Mouse (Mus musculus) retina, postnatal 7 days (tissue): ENCODE data around the gene Nfx1.

Source experiments
- DNase-seq: peaks from one replicate; pipeline ENCODE4 v3.0.0-alpha.2; 2012; ENCODE audit warnings: low read depth, low spot score

Nfx1 gene

DNA sequence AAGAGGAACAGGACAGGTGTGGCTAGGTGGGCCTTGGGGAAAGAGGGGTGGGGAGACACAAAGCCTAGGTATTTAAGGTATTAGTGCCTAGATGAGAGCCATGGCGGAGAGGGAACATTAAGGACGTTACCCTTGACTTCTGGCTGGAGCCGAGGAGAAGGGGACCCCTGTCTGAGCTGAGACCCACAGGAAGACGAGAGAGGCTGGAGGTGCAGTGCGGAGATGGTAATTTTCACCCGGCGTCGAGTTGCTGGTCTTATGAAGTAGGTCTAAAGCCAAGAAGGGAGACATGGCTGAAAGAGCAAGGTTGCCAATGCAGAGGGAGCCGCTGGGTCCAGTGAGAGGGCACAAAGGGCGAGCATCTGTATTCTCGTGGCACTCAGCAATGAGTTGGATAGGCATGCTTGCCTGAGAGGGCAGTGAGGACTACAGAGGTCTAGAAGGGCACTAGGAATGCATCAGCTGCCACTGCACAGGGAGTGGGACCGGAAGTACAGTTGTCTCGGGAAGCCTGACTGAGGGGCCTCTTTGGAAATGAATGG is 75.6 kb downstream of the Nfx1 start:
- no peak for DNase-seq

- DNase-seq = no peak
These were observed 77.0 kb downstream of the Nfx1 start, which contains the start of gene Aqp7 for GRCm38 (mm10) chr4:41047524-41048271. Gene Aqp7 (minus strand): TSS chr4:41048139.

DNA sequence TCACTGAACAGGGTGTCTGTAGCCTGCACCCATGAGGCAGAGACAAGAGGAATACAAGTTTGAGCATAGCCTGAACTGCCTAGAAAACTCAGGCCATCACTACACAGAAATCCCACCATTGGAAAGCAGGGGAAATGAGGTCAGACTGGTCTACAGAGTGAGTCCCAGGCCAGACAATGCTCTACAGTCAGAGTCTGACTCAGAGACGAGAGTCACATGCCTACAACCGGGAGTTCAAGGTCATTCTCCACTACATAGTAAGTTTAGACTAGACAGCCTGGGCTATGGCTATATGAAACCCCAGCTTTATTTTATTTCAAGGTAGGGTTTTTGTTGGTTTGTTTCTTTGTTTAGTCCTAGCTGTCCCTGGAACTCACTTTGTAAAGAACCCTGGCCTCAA is 78.2 kb downstream of the Nfx1 start:
- DNase-seq = no peak

GRCm38 (mm10) chr4:41050726-41051675 is 80.3 kb downstream of the Nfx1 start:
- peak; percentile 79 for DNase-seq

- no peak for DNase-seq
These were observed 81.1 kb downstream of the Nfx1 start for GRCm38 (mm10) chr4:41051781-41052180.

DNA sequence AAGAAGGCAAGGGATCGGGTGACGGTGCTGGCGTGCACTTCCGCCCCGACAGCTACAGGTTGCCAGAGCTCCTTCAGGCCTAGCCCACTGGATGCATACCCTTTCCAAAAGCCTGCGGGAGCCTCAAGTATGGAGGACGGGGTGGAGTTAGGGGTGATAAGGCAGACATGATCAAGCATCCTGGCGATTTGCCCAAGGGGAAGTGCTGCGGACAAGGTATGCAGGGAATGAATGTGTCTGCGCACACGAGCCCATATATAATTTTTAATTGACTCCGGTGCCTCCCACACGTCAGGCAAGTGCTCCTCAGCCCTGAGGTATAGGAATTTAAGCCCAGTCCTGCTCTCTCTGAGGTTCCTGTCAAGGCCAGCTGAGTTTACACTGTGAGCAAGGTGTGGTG is 84.4 kb downstream of the Nfx1 start:
- no peak for DNase-seq

DNA sequence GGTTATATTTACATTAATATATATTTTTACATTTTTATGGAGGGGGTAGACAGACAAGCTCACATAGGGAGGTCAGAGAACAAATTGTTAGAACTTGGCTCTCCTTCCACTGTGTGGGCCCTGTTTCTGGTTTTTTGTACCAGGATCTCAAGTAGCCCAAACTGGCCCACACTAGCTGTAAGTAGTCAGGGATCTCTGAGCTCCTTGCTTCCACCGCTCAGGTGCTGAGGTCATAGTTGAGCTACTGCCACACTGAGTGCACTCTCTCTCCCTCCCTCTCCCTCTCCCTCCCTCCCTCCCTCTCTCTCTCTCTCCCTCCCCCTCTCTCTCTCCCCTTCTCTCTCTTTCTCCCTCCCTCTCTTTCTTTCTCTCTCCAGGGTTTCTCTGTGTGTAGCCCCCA is 85.5 kb downstream of the Nfx1 start:
- no peak for DNase-seq

DNA sequence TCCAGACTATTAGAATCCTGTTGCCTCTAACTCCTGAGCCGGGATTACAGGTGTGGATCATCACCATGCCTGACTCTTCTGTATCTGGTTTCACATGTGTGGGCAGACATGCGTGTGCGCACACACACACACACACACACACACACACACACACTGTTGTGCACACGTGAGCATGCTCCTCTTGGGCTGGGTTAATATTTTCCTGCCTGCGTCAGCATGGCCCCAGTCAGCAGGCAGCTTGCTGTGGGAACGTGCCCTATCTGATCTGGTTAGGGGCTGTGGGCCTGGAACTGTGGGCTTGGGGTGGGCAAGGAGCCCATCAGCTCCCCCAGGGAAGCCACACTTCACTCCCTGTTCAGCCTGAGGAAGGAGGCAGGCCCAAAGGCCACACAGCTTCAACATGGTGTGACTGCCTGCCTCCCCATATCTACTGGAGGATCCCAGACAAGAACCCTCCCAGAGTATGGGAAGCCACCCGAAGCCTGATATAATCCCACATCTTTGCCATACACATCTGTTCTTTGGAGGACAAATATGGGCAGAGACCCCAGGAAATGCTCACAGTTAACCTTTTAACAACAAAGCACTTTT is 86.1 kb downstream of the Nfx1 start:
- DNase-seq = no peak

- no peak for DNase-seq
These were observed 86.7 kb downstream of the Nfx1 start for GRCm38 (mm10) chr4:41057361-41057760.

- no peak for DNase-seq
These were observed 92.6 kb downstream of the Nfx1 start for GRCm38 (mm10) chr4:41063351-41063750.

DNA sequence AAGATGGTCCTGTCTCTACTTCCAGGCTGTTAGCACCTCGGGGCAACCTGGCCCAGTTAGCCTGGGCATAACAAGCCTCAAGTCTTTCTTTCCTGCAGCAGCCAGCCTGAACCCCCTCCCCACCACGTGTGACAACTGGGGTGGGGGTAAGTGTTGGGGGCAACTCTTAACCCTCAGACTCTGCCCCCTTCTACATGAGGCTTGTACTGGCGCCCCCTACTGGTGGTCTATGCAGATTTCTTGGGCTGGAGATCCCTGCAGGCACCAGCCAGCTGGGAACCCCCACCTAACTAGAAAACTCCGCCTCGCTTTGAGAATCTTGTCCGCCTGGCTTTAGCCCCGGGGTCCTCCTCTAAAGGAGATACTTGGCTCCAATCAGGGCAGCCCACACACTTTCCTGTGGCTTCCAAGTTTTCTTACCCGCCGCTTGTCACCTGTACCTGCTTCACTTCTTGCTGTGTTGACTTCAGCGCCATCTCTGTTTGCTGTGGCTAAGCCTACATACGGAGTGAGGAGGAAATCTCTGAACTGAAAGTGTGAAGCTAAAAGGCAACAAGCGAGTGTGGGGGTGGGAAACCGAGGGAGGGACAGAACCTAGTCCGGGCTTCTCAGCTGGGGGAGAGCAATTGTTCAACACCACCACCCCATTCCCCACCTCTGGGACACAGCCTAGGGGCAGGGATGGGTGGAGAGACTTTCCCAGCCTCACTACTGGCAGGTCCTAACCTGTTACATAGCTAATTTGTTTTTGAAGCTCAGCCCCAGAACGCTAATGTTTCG is 93.4 kb downstream of the Nfx1 start:
- peak; percentile 13 for DNase-seq

GRCm38 (mm10) chr4:41065196-41065595 is 94.5 kb downstream of the Nfx1 start:
- DNase-seq = no peak

DNA sequence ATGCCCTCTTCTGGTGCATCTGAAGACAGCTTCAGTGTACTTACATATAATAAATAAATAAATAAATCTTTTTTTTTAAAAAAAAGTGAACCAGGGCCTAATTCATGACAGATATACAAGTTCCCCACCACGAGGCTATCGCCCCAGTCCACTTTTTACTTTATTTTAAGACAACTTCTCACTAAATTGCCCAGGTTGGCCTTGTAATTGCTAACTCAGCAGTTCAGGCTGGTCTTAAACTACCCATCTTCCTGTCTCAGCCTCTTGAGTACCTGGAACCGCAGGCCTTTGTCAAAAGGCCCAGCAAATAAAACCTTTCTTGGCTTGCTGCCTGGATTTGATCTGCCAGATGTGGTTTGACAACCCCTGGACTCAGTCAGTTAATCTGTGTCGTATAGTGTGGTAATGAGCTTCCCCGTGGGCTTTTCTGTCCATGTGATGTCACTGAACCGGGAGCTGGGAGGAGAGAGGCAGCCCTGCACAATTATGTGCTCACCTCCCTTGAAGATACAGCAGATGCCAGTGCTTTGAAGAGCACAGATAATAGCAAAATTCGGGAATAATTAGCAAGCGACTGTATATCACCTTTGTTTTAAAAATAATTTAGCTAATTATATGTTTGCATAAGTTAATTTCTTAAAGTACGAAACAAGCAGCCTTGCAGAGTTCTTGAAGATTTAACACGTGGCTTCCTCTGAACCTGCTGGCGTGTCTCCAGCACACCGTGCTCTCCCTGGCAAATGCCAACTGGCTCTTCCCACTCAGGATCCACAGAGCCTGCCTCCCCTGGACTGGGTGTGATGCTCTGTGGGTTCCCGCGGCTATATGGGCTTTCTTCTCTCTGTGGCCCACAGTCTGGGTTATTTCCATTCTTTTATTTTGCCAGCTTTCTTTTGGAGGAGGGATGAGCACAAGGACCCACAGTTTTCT is 101.1 kb downstream of the Nfx1 start:
- DNase-seq = no peak

DNA sequence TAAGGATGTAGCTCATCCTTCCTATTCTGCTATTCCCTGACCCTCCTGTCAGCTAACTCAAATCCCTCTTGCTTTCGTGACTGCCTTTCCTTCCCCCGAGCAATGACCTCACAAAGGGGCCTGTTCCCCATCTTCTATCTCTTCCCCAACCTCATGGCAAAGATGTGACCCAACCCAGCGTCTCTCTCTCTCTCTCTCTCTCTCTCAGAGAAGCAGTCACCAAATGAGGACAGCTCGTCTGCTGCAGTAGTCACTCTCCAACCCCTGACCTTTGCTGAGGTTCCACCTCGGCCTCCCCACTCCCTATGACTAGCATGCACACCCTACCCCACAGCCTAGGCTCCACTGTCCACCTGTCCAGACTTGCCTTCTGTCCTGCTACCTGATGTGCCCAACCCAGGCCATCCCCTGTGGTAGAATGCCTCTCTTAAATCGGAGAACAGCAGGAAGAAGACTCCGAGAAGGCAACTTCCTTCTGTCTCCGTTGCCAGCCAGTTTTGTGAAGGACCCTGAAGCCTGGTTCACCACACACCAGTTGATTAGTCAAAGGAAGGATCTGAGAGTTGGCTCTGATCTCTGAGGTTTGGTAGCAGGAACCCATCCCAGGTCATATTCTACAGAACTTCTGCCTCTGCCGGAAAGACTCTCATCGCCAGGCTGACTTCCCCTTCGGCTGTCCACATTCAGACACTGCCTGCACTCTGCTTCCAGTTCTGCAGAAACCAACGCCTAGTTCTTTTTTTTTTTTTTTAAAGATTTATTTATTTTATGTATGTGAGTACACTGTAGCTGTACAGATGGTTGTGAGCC is 102.5 kb downstream of the Nfx1 start:
- DNase-seq = no peak

DNA sequence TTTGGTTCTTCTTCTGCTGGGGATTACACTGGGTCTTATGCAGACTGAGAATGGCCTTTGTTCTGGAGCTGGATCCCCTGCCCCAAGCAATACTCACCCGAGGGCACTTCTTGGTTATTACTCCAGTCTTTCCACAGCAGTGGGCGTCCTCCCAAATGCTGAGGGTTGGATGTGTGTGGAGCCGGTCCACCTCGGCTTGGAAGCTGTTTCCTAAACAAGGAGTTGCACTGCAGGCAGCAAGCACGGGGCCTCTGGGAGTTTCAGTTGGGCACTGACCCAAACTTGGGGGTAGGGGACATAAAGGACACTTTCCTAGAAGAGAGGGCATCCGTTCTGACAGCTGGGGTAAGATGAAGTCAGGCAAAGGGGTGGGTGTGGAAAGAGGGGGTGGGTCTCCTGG is 103.8 kb downstream of the Nfx1 start:
- DNase-seq = no peak
